Comparison of ENCODE assay signal across 18 mouse cellular contexts in genomic region chr1:25358554-25358953, GRCm38 (mm10).
A peak's percentile ranks its signal among the peaks of the same experiment; 100 is the strongest.
DNase-seq lines count a peak whose midpoint lies in the region; ATAC-seq and TF ChIP-seq lines count a peak whose summit lies in the region.
"Had no signal": no experiment of that assay in that cellular context is flagged by ENCODE, and none has a peak within 500 bp of the region (broad histone marks: within the 10 kb centered on the region; RNA-seq: fewer than 3 reads in every experiment).

No protein-coding gene starts in this region.

- ATAC-seq in midbrain, embryonic 16.5 days: no peak
- ATAC-seq: forebrain, embryonic 13.5 days; forebrain, embryonic 15.5 days had no signal

- H3K4me3 ChIP-seq in layer of hippocampus, adult 2 months: no peak overlapping the region
- no peak overlapping the region for H3K4me3 ChIP-seq in midbrain, embryonic 16.5 days (ENCODE audit: low read depth, low read length)
- H3K4me3 ChIP-seq: embryonic facial prominence, embryonic 10.5 days; embryonic facial prominence, embryonic 12.5 days; forebrain, embryonic 13.5 days; forebrain, embryonic 15.5 days had no signal

- no peak overlapping the region for H3K4me2 ChIP-seq in midbrain, embryonic 16.5 days (ENCODE audit: low read length)
- H3K4me2 ChIP-seq: embryonic facial prominence, embryonic 12.5 days; forebrain, embryonic 13.5 days; forebrain, embryonic 15.5 days had no signal

- H3K9ac ChIP-seq in midbrain, embryonic 16.5 days (ENCODE audit: low read depth, low read length): no peak overlapping the region
- H3K9ac ChIP-seq: embryonic facial prominence, embryonic 12.5 days; forebrain, embryonic 13.5 days; forebrain, embryonic 15.5 days had no signal

- no peaks in the 10 kb centered on the region for H3K4me1 ChIP-seq in midbrain, embryonic 16.5 days (ENCODE audit: control insufficient read depth, insufficient read depth, low read length)
- H3K4me1 ChIP-seq: embryonic facial prominence, embryonic 10.5 days; embryonic facial prominence, embryonic 12.5 days; forebrain, embryonic 13.5 days; forebrain, embryonic 15.5 days had no signal

- no peak for TF ChIP-seq CTCF in layer of hippocampus, adult 2 months (conservative IDR thresholded peaks at IDR 0.05)

- no peak for DNase-seq in layer of hippocampus, adult 2 months (ENCODE audit: low spot score in 2 of 2)
- DNase-seq in layer of hippocampus, adult 11-12 months (ENCODE audit: low spot score): no peak
- peak; percentile 17 to 39 for DNase-seq in left cerebral cortex, postnatal 25 days (ENCODE audit: low spot score in 2 of 2)
- no peak for DNase-seq in left cerebral cortex, postnatal 36 days (ENCODE audit: low spot score in 2 of 2)
- DNase-seq in telencephalon, adult 2 months (ENCODE audit: low read depth, low spot score): peak; percentile 48
- DNase-seq: adrenal gland, adult 2 months; adrenal gland, postnatal 10 days; adrenal gland, postnatal 25 days; cerebellum, adult 11-12 months; cerebellum, adult 2 months; cerebellum, adult 9-10 months; cerebellum, postnatal 10 days; cerebellum, postnatal 25 days had no signal

- intact Hi-C loops in left cerebral cortex, postnatal 25 days (cut with DNase I): no loop called here
- intact Hi-C loops in left cerebral cortex, postnatal 36 days (cut with DNase I): no loop called here

- H3K9me3 ChIP-seq in midbrain, embryonic 16.5 days (replicated peaks; ENCODE audit: control insufficient read depth, low read length, poor library complexity, severe bottlenecking): no peaks in the 10 kb centered on the region
- H3K9me3 ChIP-seq: embryonic facial prominence, embryonic 10.5 days; embryonic facial prominence, embryonic 12.5 days; forebrain, embryonic 13.5 days; forebrain, embryonic 15.5 days had no signal

- 0 out of 2 replicates have a peak overlapping the region, but pooled peaks have one; percentile 1 for H3K27ac ChIP-seq in layer of hippocampus, adult 2 months
- no peak overlapping the region for H3K27ac ChIP-seq in midbrain, embryonic 16.5 days (ENCODE audit: low read length)
- H3K27ac ChIP-seq: embryonic facial prominence, embryonic 10.5 days; embryonic facial prominence, embryonic 12.5 days; forebrain, embryonic 13.5 days; forebrain, embryonic 15.5 days had no signal

- H3K27me3 ChIP-seq in midbrain, embryonic 16.5 days (ENCODE audit: control insufficient read depth, insufficient read depth, low read depth, low read length): no peaks in the 10 kb centered on the region
- H3K27me3 ChIP-seq: embryonic facial prominence, embryonic 12.5 days; forebrain, embryonic 13.5 days; forebrain, embryonic 15.5 days had no signal

- 91% methylated on average over 4 of the region's 4 CpGs for WGBS in midbrain, embryonic 16.5 days

- no peaks in the 10 kb centered on the region for H3K36me3 ChIP-seq in midbrain, embryonic 16.5 days (ENCODE audit: control insufficient read depth, insufficient read depth, low read length)
- H3K36me3 ChIP-seq: embryonic facial prominence, embryonic 10.5 days; embryonic facial prominence, embryonic 12.5 days; forebrain, embryonic 15.5 days had no signal

Comparison
In these comparisons a context has a peak if more than half of its experiments do, and no peak if none do; other contexts are left out.
1. DNase-seq: peak in left cerebral cortex, postnatal 25 days (2 of 2) and telencephalon, adult 2 months (single experiment); none in layer of hippocampus, adult 2 months (0 of 2), layer of hippocampus, adult 11-12 months (single experiment) and left cerebral cortex, postnatal 36 days (0 of 2).